Comparison of ENCODE assay signal across 7 mouse cellular contexts in the genomic region with DNA sequence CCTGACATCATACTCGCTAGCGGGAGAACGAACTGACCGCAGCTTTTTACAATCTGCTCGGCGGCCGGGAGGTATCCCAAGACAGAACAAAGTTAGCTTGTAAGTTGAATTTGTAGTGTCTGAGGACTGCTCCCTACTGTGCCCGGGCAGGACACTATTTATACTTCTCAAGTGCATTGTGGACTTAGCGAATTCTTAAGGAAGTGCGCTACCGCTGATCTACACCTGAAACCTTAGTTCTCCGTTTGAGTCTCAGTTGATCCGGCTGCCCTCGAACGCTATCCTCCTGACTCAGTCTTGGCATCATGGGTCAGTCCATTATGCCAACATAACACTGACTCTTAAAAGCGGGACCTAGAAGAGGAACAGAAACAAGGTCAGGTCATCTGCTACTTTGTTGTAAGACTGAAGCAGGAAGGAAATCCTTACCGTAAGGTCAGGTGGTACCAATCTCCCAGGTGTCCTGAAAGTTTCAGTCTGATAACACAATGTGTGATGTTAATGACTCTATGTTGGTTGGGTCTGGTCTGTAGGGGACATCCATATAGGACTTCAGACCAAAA. TPM values are rescaled to one million over a fixed set of nuclear protein-coding genes. Genes with fewer than 3 reads are reported as not detected.
A peak's percentile ranks its signal among the peaks of the same experiment; 100 is the strongest.
DNase-seq lines count a peak whose midpoint lies in the region; ATAC-seq and TF ChIP-seq lines count a peak whose summit lies in the region.

No protein-coding gene starts in this region.

- H3K4me3 ChIP-seq in CH12.LX (replicated peaks in 1 of 3; ENCODE audit: low read depth in 2 of 3, low read length in 2 of 3, poor library complexity in 1 of 3): peak overlapping the region; percentile 76 to 83 (median 82)
- H3K4me3 ChIP-seq in forebrain, postnatal 0 days (ENCODE audit: low read depth, low read length): peak overlapping the region; percentile 79

- H3K79me2 ChIP-seq in CH12.LX (replicated peaks; ENCODE audit: control insufficient read depth, extremely low read depth, insufficient read depth, poor library complexity, severe bottlenecking): no peaks in the 10 kb centered on the region

- peaks cover 9 to 29% of the 10 kb centered on the region in 2 experiments for H3K36me3 ChIP-seq in CH12.LX (replicated peaks in 1 of 2; ENCODE audit: control insufficient read depth in 1 of 2, insufficient read depth in 1 of 2, low read length in 1 of 2)
- peaks cover 4% of the 10 kb centered on the region for H3K36me3 ChIP-seq in forebrain, postnatal 0 days (ENCODE audit: insufficient read depth)

- in situ Hi-C loops in CH12.LX (cut with MboI; ENCODE audit: low pct_ligation_motif_present, low pct_unique_long_range_greater_than_20kb, low sequenced_read_pairs): no loop called here

- H3K9me3 ChIP-seq in CH12.LX (replicated peaks; ENCODE audit: low read length): no peaks in the 10 kb centered on the region
- H3K9me3 ChIP-seq in forebrain, postnatal 0 days (ENCODE audit: low read length): no peaks in the 10 kb centered on the region

- TF ChIP-seq EP300 in CH12.LX (IDR thresholded peaks at IDR 0.05; ENCODE audit: low read length): peak; percentile 88

- dilution Hi-C loops in CH12.LX (cut with MboI; ENCODE audit: extremely low pct_ligation_motif_present, extremely low pct_unique_long_range_greater_than_20kb, low sequenced_read_pairs): no loop called here

- ATAC-seq in forebrain, postnatal 0 days: no peak

- no peak for TF ChIP-seq RAD21 in CH12.LX (IDR thresholded peaks at IDR 0.05; ENCODE audit: low read depth, low read length)

- TF ChIP-seq POLR2A in CH12.LX (IDR thresholded peaks at IDR 0.05; ENCODE audit: low read depth, low read length): no peak

- H3K4me1 ChIP-seq in CH12.LX (ENCODE audit: control insufficient read depth in 1 of 2, insufficient read depth in 2 of 2): peaks cover 6 to 43% of the 10 kb centered on the region in 2 experiments
- peaks cover 16% of the 10 kb centered on the region for H3K4me1 ChIP-seq in forebrain, postnatal 0 days (ENCODE audit: insufficient read depth)

- peak overlapping the region; percentile 76 for H3K9ac ChIP-seq in CH12.LX (ENCODE audit: insufficient read depth, low read depth)
- H3K9ac ChIP-seq in forebrain, postnatal 0 days: peak overlapping the region; percentile 64

- TF ChIP-seq CTCF in CH12.LX (conservative IDR thresholded peaks at IDR 0.05 in 1 of 2, IDR thresholded peaks at IDR 0.05 in 1 of 2; ENCODE audit: low read depth in 2 of 2, low read length in 2 of 2): no peak
- no peak for TF ChIP-seq CTCF in forebrain, postnatal 0 days (IDR thresholded peaks at IDR 0.05; ENCODE audit: low read depth)

- H3K4me2 ChIP-seq in CH12.LX (ENCODE audit: insufficient read depth, low read depth, poor library complexity, severe bottlenecking): peak overlapping the region; percentile 53; the same call in 1 of the 2 replicates
- peak overlapping the region; percentile 78 for H3K4me2 ChIP-seq in forebrain, postnatal 0 days (ENCODE audit: low read depth)

- H3K27ac ChIP-seq in CH12.LX (ENCODE audit: insufficient read depth, low read depth): peak overlapping the region; percentile 74
- H3K27ac ChIP-seq in forebrain, postnatal 0 days (ENCODE audit: low read depth, low read length): peak overlapping the region; percentile 50; the same call in 1 of the 2 replicates

- 3% methylated on average over 17 of the region's 17 CpGs for WGBS in forebrain, postnatal 0 days

- peak; percentile 62 to 65 for DNase-seq in B cell, adult 2 months
- peak; percentile 77 for DNase-seq in CH12.LX (ENCODE audit: extremely low read depth)
- no peak for DNase-seq in forebrain, postnatal 0 days
- DNase-seq in lung, postnatal 25 days (ENCODE audit: low spot score): peak; percentile 38
- DNase-seq in adrenal gland, postnatal 36 days: no peak
- no peak for DNase-seq in thymus, postnatal 25 days
- DNase-seq in adrenal gland, adult 18-20 months (ENCODE audit: low spot score in 2 of 2): no peak

- H3K27me3 ChIP-seq in CH12.LX (replicated peaks): peaks cover 14% of the 10 kb centered on the region
- H3K27me3 ChIP-seq in forebrain, postnatal 0 days (ENCODE audit: insufficient read depth, low read length): no peaks in the 10 kb centered on the region

TF ChIP-seq in CH12.LX, 34 proteins besides CTCF, POLR2A, EP300 and RAD21:
- TF ChIP-seq JUND (conservative IDR thresholded peaks at IDR 0.05; ENCODE audit: low read depth, low read length): peak; percentile 48; the same call in 1 of the 2 replicates
- TF ChIP-seq SIN3A (IDR thresholded peaks at IDR 0.05; ENCODE audit: low read length): peak; percentile 6; the same call in 1 of the 2 replicates
- TF ChIP-seq CHD2 (IDR thresholded peaks at IDR 0.05; ENCODE audit: low read length): no peak; the same call in 1 of the 2 replicates
- TF ChIP-seq MEF2A (IDR thresholded peaks at IDR 0.05; ENCODE audit: borderline replicate concordance, low read depth, low read length): peak; percentile 48
- no peak for TF ChIP-seq SMC3 (IDR thresholded peaks at IDR 0.05; ENCODE audit: low read depth, low read length)
- no peak; the same call in 1 of the 2 replicates for TF ChIP-seq HCFC1 (IDR thresholded peaks at IDR 0.05; ENCODE audit: low read depth, low read length)
- TF ChIP-seq CHD1 (IDR thresholded peaks at IDR 0.05; ENCODE audit: low read depth, low read length): no peak
- TF ChIP-seq ZC3H11A (IDR thresholded peaks at IDR 0.05; ENCODE audit: low read depth, low read length): no peak
- TF ChIP-seq NELFE (IDR thresholded peaks at IDR 0.05; ENCODE audit: low read depth, low read length): no peak
- TF ChIP-seq MAX (IDR thresholded peaks at IDR 0.05; ENCODE audit: low read length): peak; percentile 49; the same call in 1 of the 2 replicates
- TF ChIP-seq USF1 (IDR thresholded peaks at IDR 0.05; ENCODE audit: low read depth, low read length): peak; percentile 39
- TF ChIP-seq MXI1 (IDR thresholded peaks at IDR 0.05; ENCODE audit: low read depth, low read length): no peak; the same call in 1 of the 2 replicates
- TF ChIP-seq ELF1 (IDR thresholded peaks at IDR 0.05; ENCODE audit: low read depth, low read length): no peak
- TF ChIP-seq ZNF384 (IDR thresholded peaks at IDR 0.05; ENCODE audit: low read depth, low read length): peak; percentile 64
- peak; percentile 89 for TF ChIP-seq ETS1 (conservative IDR thresholded peaks at IDR 0.05; ENCODE audit: low read depth, low read length)
- TF ChIP-seq NRF1 (IDR thresholded peaks at IDR 0.05; ENCODE audit: low read depth, low read length): no peak
- peak; percentile 94 for TF ChIP-seq IRF4 (IDR thresholded peaks at IDR 0.05; ENCODE audit: low read depth, low read length)
- peak; percentile 25; the same call in 1 of the 2 replicates for TF ChIP-seq USF2 (conservative IDR thresholded peaks at IDR 0.05; ENCODE audit: low read depth, low read length)
- peak; percentile 42; the same call in 1 of the 2 replicates for TF ChIP-seq MYC (IDR thresholded peaks at IDR 0.05; ENCODE audit: low read depth, low read length)
- TF ChIP-seq MAZ (IDR thresholded peaks at IDR 0.05; ENCODE audit: low read depth, low read length): no peak
- TF ChIP-seq GABPA (IDR thresholded peaks at IDR 0.05; ENCODE audit: insufficient replicate concordance, low read depth, low read length): no peak
- TF ChIP-seq E2F4 (IDR thresholded peaks at IDR 0.05; ENCODE audit: insufficient replicate concordance, low read depth, low read length): no peak
- TF ChIP-seq BHLHE40 (IDR thresholded peaks at IDR 0.05; ENCODE audit: low read depth, low read length): peak; percentile 74
- no peak for TF ChIP-seq ZMIZ1 (IDR thresholded peaks at IDR 0.05; ENCODE audit: low read depth, low read length)
- no peak for TF ChIP-seq PAX5 (IDR thresholded peaks at IDR 0.05; ENCODE audit: low read length)
- no peak for TF ChIP-seq ZKSCAN1 (IDR thresholded peaks at IDR 0.05; ENCODE audit: borderline replicate concordance, low read depth, low read length)
- peak; percentile 25 for TF ChIP-seq JUN (IDR thresholded peaks at IDR 0.05; ENCODE audit: insufficient read depth, low read depth, low read length)
- peak; percentile 74 for TF ChIP-seq TCF12 (IDR thresholded peaks at IDR 0.05; ENCODE audit: low read depth, low read length)
- TF ChIP-seq KAT2A (IDR thresholded peaks at IDR 0.05; ENCODE audit: insufficient replicate concordance, low read length): no peak
- peak; percentile 50; the same call in 1 of the 2 replicates for TF ChIP-seq MAFK (IDR thresholded peaks at IDR 0.05; ENCODE audit: insufficient replicate concordance, low read length)
- TF ChIP-seq RCOR1 (conservative IDR thresholded peaks at IDR 0.05; ENCODE audit: low read depth, low read length): no peak; the same call in 1 of the 2 replicates

RNA-seq across cellular contexts. Expression of a gene that starts 0.5 kb away (rescaled TPM):
- 21.2 and 22.3 TPM in 2 replicates for total RNA-seq in CH12.LX (2012; rRNA removed)
- total RNA-seq in CH12.LX (2014; rRNA removed): 9.4 and 11.5 TPM in 2 replicates
- polyA plus RNA-seq in CH12.LX (2012; ENCODE audit: insufficient read length, low read depth): 32.3 and 34.3 TPM in 2 replicates
- 18.3 and 32.1 TPM in 2 replicates for total RNA-seq in forebrain, postnatal 0 days (2014; rRNA removed)
- 12.5 and 13.4 TPM in 2 replicates for polyA plus RNA-seq in forebrain, postnatal 0 days (2015; fragmentation: Nextera tagmentation; extraction: Ambion mirVana)
- total RNA-seq in adrenal gland, postnatal 36 days (2021): 10 to 100 TPM; 51.5 to 53.5 TPM
- total RNA-seq in adrenal gland, adult 18-20 months (2021): 10 to 100 TPM; 51.0 to 53.6 TPM

RNA-seq across cellular contexts. Expression of a gene that starts 8.4 kb away (rescaled TPM):
- total RNA-seq in CH12.LX (2012; rRNA removed): 7.9 and 10.3 TPM in 2 replicates
- 6.5 and 7.3 TPM in 2 replicates for total RNA-seq in CH12.LX (2014; rRNA removed)
- polyA plus RNA-seq in CH12.LX (2012; ENCODE audit: insufficient read length, low read depth): 7.5 and 8.4 TPM in 2 replicates
- total RNA-seq in forebrain, postnatal 0 days (2014; rRNA removed): 10.6 and 12.3 TPM in 2 replicates
- polyA plus RNA-seq in forebrain, postnatal 0 days (2015; fragmentation: Nextera tagmentation; extraction: Ambion mirVana): 2.7 and 3.5 TPM in 2 replicates
- total RNA-seq in adrenal gland, postnatal 36 days (2021): 1 to 10 TPM; 5.4 to 7.9 TPM
- total RNA-seq in adrenal gland, adult 18-20 months (2021): 1 to 10 TPM; 7.1 to 7.7 TPM

RNA-seq across cellular contexts. Expression of a gene that starts 57.8 kb away (rescaled TPM):
- not detected in 2 replicates for total RNA-seq in CH12.LX (2012; rRNA removed)
- total RNA-seq in CH12.LX (2014; rRNA removed): not detected in 2 replicates
- polyA plus RNA-seq in CH12.LX (2012; ENCODE audit: insufficient read length, low read depth): not detected in 2 replicates
- total RNA-seq in forebrain, postnatal 0 days (2014; rRNA removed): 3.5 and 14.3 TPM in 2 replicates
- 1.8 and 2.2 TPM in 2 replicates for polyA plus RNA-seq in forebrain, postnatal 0 days (2015; fragmentation: Nextera tagmentation; extraction: Ambion mirVana)
- 1 to 10 TPM in 1 of 2 experiments, under 1 TPM in 1; 0.46 to 1.6 TPM for total RNA-seq in adrenal gland, postnatal 36 days (2021)
- 1 to 10 TPM in 1 of 2 experiments, under 1 TPM in 1; 0.35 to 1.1 TPM for total RNA-seq in adrenal gland, adult 18-20 months (2021)

Comparison
In these comparisons a context has a peak if more than half of its experiments do, and no peak if none do; other contexts are left out.
1. DNase-seq: peak in B cell, adult 2 months (2 of 2), CH12.LX (single experiment) and lung, postnatal 25 days (single experiment); none in forebrain, postnatal 0 days (single experiment), adrenal gland, postnatal 36 days (0 of 2), thymus, postnatal 25 days (single experiment) and adrenal gland, adult 18-20 months (0 of 2).